Mouse (Mus musculus): ENCODE data around the gene Erbin. TPM values are rescaled to one million over a fixed set of nuclear protein-coding genes. Genes with fewer than 3 reads are reported as not detected.
A peak's percentile ranks its signal among the peaks of the same experiment; 100 is the strongest.

The Erbin gene
- polyA plus RNA-seq, 1 experiment from 2014 or later, result 17.2 TPM

DNA sequence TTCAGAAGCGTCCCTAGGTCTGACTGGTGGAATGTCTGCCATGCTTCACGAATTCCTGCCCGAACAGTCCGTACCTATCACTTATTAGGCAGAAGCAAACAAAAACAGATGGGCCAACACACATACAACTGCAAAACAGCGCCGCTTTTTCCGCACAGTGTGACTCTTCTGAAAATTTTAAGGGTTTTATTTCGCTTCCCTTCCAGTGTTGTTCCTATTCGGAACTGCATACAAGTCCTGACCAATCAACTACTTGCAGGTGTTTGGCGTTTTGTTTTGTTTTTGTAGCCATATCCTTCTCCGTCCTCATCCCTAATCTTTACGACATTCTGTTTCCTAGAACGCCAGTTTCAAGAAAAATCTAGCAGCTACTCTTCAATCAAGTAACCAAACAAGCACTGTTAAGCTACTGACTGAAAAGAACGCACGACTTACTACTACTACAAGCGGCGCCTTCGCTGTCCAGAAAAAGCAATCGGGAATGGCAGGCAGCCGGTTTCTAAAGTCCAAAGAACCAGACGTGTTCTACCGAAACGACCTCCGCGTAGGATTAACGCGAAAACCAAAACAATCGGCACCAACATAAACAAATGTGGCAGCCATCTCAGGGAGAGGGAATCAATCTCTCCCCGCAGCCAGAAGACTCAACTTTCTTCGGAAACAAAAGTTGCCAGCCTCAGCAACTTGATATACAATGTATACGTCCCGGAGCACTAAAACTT is 919 bp downstream of the Erbin start:
- H3K4me1 ChIP-seq (replicated peaks; ENCODE audit: control insufficient read depth, insufficient read depth, low read length), result peaks cover 13% of the 10 kb centered on the region
- no peaks in the 10 kb centered on the region for H3K36me3 ChIP-seq (ENCODE audit: control insufficient read depth, insufficient read depth, low read length)
- under 1% methylated on average over 32 of the region's 32 CpGs for WGBS
- peak overlapping the region; percentile 72 for H3K4me2 ChIP-seq (ENCODE audit: low read depth, low read length)
- H3K9me3 ChIP-seq (ENCODE audit: control insufficient read depth, low read length), result no peaks in the 10 kb centered on the region
- H3K9ac ChIP-seq (ENCODE audit: low read length), result peak overlapping the region; percentile 100
- H3K4me3 ChIP-seq (ENCODE audit: low read length), result peak overlapping the region; percentile 94
- no peak for ATAC-seq (ENCODE audit: low read depth)
- no peaks in the 10 kb centered on the region for H3K27me3 ChIP-seq (ENCODE audit: control insufficient read depth, insufficient read depth, low read depth, low read length)
- H3K27ac ChIP-seq (ENCODE audit: low read length), result peak overlapping the region; percentile 100

DNA sequence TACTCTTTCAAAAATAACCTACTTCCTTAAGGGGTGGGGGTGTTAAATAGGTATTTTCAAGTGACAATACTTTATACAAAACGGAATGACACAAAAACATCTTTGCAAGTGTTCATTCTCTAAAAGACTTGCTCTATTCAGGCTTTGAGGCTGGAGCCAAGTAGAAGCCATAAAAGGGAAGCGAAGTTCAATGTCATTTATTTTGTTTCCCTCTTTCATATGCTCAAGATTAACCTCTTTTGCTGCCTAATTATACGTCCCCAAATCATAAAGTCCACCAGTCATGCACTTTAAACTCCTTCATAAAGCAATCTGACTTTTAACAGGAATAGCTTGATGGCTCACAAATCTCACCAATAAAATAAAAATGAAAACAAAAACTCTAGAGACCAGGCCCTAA is 1.9 kb downstream of the Erbin start:
- H3K36me3 ChIP-seq (ENCODE audit: control insufficient read depth, insufficient read depth, low read length), result no peaks in the 10 kb centered on the region
- WGBS, result 7% methylated on average over 3 of the region's 3 CpGs
- H3K9ac ChIP-seq (ENCODE audit: low read length), result no peak overlapping the region
- H3K4me1 ChIP-seq (replicated peaks; ENCODE audit: control insufficient read depth, insufficient read depth, low read length), result peaks cover 13% of the 10 kb centered on the region
- ATAC-seq (ENCODE audit: low read depth), result no peak
- H3K9me3 ChIP-seq (ENCODE audit: control insufficient read depth, low read length), result no peaks in the 10 kb centered on the region
- H3K4me3 ChIP-seq (ENCODE audit: low read length), result peak overlapping the region; percentile 94
- no peak overlapping the region for H3K27ac ChIP-seq (ENCODE audit: low read length)
- no peaks in the 10 kb centered on the region for H3K27me3 ChIP-seq (ENCODE audit: control insufficient read depth, insufficient read depth, low read depth, low read length)
- H3K4me2 ChIP-seq (ENCODE audit: low read depth, low read length), result peak overlapping the region; percentile 72

DNA sequence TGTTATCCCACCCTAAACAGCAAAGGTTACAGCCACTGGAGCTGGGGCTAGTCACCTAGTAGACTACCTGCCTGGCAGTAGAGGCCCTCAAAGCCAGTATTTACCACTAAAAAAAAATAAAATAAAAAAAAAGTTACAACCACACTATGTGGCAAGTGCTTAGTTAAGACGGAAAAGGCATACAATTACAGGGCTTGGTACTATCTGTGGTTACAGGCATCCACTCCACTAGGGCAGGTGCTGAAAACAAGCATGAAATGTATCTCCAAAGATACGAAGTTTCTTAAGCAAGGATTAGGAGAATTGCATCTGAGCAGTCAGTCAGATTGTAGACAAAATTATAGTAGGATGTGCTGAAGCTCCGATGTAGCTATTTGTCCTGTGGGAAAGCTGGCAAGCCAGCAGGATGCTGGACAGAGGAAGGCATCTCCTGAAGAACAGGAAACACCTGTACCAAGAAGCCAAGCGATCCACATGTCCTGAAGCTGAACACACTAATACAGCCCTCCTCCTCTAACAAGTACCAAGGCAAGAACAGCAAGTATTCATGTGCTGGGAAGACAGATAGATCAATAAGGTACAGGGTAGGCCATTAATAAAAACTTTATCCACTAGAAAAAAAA is 6.1 kb downstream of the Erbin start:
- no peak for ATAC-seq (ENCODE audit: low read depth)

DNA sequence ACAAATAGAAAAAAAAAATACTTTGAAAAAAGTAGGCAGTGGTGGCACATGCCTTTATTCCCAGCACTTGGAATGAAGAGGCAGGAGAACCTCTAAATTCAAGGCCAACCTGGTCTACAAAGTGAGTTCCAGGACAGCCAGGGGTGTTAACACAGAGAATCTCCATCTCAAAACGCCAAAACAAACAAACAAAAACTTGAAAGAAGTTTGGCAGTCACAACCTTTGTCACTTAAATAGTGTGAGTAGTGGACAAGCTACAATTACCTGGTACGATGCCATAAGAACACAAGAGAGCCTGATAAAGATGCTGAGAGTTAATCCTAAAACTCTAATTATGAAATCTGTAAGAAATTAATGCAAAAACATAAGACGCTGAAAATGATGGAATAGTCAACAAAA is 8.0 kb downstream of the Erbin start:
- 71% methylated on average over 3 of the region's 3 CpGs for WGBS
- Histone ChIP-seq H3K4me1 (replicated peaks; ENCODE audit: control insufficient read depth, insufficient read depth, low read length) (peaks cover 5% of the 10 kb centered on the region), H3K27me3 (ENCODE audit: control insufficient read depth, insufficient read depth, low read depth, low read length) (no peaks in the 10 kb centered on the region), H3K9me3 (ENCODE audit: control insufficient read depth, low read length) (no peaks in the 10 kb centered on the region), H3K27ac (ENCODE audit: low read length) (no peak overlapping the region), H3K36me3 (ENCODE audit: control insufficient read depth, insufficient read depth, low read length) (no peaks in the 10 kb centered on the region), H3K9ac (ENCODE audit: low read length) (no peak overlapping the region), H3K4me3 (ENCODE audit: low read length) (no peak overlapping the region), H3K4me2 (ENCODE audit: low read depth, low read length) (no peak overlapping the region)
- no peak for ATAC-seq (ENCODE audit: low read depth)

More for the DNA sequence above, 6.1 kb downstream of the Erbin start:
- H3K4me2 ChIP-seq (ENCODE audit: low read depth, low read length), result no peak overlapping the region
- no peaks in the 10 kb centered on the region for H3K36me3 ChIP-seq (ENCODE audit: control insufficient read depth, insufficient read depth, low read length)
- H3K9me3 ChIP-seq (ENCODE audit: control insufficient read depth, low read length), result no peaks in the 10 kb centered on the region
- no peaks in the 10 kb centered on the region for H3K27me3 ChIP-seq (ENCODE audit: control insufficient read depth, insufficient read depth, low read depth, low read length)
- no peak overlapping the region for H3K4me3 ChIP-seq (ENCODE audit: low read length)
- peaks cover 5% of the 10 kb centered on the region for H3K4me1 ChIP-seq (replicated peaks; ENCODE audit: control insufficient read depth, insufficient read depth, low read length)
- H3K27ac ChIP-seq (ENCODE audit: low read length), result no peak overlapping the region
- 71% methylated on average over 4 of the region's 4 CpGs for WGBS
- no peak overlapping the region for H3K9ac ChIP-seq (ENCODE audit: low read length)

DNA sequence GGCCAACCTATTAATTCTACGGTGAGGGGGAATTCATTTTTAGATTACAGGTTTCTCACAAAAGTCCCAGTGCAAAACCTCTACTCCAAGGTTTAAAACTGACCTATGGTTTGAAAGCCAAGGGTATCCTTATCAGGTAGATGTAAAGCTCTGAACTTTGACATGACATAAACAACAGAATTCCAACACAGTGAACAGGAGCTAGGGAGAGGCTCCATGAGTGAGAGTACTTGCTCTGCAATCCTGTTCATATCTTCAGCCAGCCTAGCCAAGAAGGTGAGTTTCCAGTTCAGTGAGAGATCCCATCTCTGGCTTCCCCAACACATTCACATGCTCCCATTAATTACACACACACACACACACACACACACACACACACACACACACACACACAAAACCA is 9.7 kb downstream of the Erbin start:
- 92% methylated on average over 1 of the region's 1 CpGs for WGBS
- no peaks in the 10 kb centered on the region for H3K27me3 ChIP-seq (ENCODE audit: control insufficient read depth, insufficient read depth, low read depth, low read length)
- H3K4me1 ChIP-seq (replicated peaks; ENCODE audit: control insufficient read depth, insufficient read depth, low read length), result no peaks in the 10 kb centered on the region; the same call in none of the 2 replicates
- H3K4me3 ChIP-seq (ENCODE audit: low read length), result no peak overlapping the region
- no peak overlapping the region for H3K27ac ChIP-seq (ENCODE audit: low read length)
- no peak overlapping the region for H3K9ac ChIP-seq (ENCODE audit: low read length)
- no peak for ATAC-seq (ENCODE audit: low read depth)
- no peaks in the 10 kb centered on the region for H3K9me3 ChIP-seq (ENCODE audit: control insufficient read depth, low read length)
- H3K4me2 ChIP-seq (ENCODE audit: low read depth, low read length), result no peak overlapping the region
- no peaks in the 10 kb centered on the region for H3K36me3 ChIP-seq (ENCODE audit: control insufficient read depth, insufficient read depth, low read length)

DNA sequence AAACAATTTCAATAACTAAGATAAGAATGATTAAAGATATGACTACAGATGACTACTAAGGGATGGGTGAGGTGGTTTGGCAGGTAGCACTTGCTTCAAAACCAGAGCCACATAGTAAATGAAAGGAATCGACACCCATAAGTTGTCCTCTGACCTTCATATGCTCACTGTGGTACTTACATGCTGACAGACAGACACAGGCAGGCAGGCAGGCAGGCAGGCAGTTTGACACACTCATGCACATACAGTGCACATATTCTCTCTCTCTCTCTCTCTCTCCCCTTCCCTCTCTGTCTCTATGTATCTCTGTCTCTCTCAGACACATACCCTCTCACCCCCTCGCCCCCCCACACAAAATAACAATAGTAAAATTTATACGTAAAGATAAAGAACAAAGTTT is 10.4 kb downstream of the Erbin start:
- Histone ChIP-seq H3K27me3 (ENCODE audit: control insufficient read depth, insufficient read depth, low read depth, low read length) (no peaks in the 10 kb centered on the region), H3K4me1 (replicated peaks; ENCODE audit: control insufficient read depth, insufficient read depth, low read length) (no peaks in the 10 kb centered on the region; the same call in none of the 2 replicates), H3K36me3 (ENCODE audit: control insufficient read depth, insufficient read depth, low read length) (no peaks in the 10 kb centered on the region), H3K9ac (ENCODE audit: low read length) (no peak overlapping the region), H3K4me2 (ENCODE audit: low read depth, low read length) (no peak overlapping the region), H3K4me3 (ENCODE audit: low read length) (no peak overlapping the region), H3K27ac (ENCODE audit: low read length) (no peak overlapping the region), H3K9me3 (ENCODE audit: control insufficient read depth, low read length) (no peaks in the 10 kb centered on the region)
- WGBS, result 54% methylated on average over 3 of the region's 3 CpGs
- ATAC-seq (ENCODE audit: low read depth), result no peak

DNA sequence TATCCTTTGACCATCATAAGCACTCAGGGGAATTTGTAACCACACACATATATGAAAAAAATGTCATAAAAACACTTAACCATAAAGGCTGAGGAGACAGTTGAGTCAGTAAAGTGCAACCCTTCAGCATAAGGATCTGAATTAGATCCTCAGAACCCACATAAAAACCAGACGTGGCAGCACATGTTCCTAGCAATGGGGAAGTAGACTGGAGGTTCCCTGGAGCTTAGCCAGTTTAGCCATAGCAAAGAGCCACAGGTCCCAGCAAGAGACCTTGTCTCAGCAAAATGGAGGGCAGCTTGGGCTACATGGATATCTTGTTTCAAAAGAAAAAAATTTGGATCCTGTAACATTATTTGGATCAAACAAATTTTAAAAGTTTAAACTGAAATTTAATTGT is 20.3 kb downstream of the Erbin start:
- no peak overlapping the region for H3K4me2 ChIP-seq (ENCODE audit: low read depth, low read length)
- H3K27ac ChIP-seq (ENCODE audit: low read length), result no peak overlapping the region
- ATAC-seq (ENCODE audit: low read depth), result no peak
- no peaks in the 10 kb centered on the region; the same call in 1 of the 2 replicates for H3K36me3 ChIP-seq (ENCODE audit: control insufficient read depth, insufficient read depth, low read length)
- whole genome bisulfite sequencing, result 70% methylated on average over 1 of the region's 1 CpGs
- H3K4me3 ChIP-seq (ENCODE audit: low read length), result no peak overlapping the region
- no peak overlapping the region for H3K9ac ChIP-seq (ENCODE audit: low read length)
- H3K4me1 ChIP-seq (replicated peaks; ENCODE audit: control insufficient read depth, insufficient read depth, low read length), result no peaks in the 10 kb centered on the region
- peaks cover 3% of the 10 kb centered on the region; the same call in 1 of the 2 replicates for H3K9me3 ChIP-seq (ENCODE audit: control insufficient read depth, low read length)
- H3K27me3 ChIP-seq (ENCODE audit: control insufficient read depth, insufficient read depth, low read depth, low read length), result no peaks in the 10 kb centered on the region

DNA sequence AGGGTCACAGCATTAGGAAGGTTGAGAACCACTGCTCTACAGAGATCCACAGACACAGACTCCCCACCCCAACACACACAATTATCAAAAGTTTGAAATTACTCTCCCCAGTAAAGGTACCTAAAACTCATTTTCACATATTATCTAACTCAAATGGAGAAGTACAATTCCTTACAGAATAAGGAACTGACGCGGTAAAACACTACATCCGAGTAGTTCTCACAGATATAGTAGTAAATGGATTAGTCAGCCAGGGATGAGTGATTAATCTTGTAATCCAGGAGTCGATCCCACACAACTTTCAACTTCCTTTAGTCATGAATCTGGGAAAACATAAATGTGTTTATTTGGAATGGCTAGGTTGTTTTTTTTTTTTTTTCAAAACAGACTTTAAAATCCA is 22.7 kb downstream of the Erbin start:
- Histone ChIP-seq H3K36me3 (ENCODE audit: control insufficient read depth, insufficient read depth, low read length) (no peaks in the 10 kb centered on the region; the same call in 1 of the 2 replicates), H3K9me3 (ENCODE audit: control insufficient read depth, low read length) (peaks cover 3% of the 10 kb centered on the region; the same call in 1 of the 2 replicates), H3K27me3 (ENCODE audit: control insufficient read depth, insufficient read depth, low read depth, low read length) (no peaks in the 10 kb centered on the region), H3K4me3 (ENCODE audit: low read length) (no peak overlapping the region), H3K4me1 (replicated peaks; ENCODE audit: control insufficient read depth, insufficient read depth, low read length) (no peaks in the 10 kb centered on the region), H3K9ac (ENCODE audit: low read length) (no peak overlapping the region), H3K27ac (ENCODE audit: low read length) (no peak overlapping the region), H3K4me2 (ENCODE audit: low read depth, low read length) (no peak overlapping the region)
- 95% methylated on average over 4 of the region's 4 CpGs for WGBS
- ATAC-seq (ENCODE audit: low read depth), result no peak

DNA sequence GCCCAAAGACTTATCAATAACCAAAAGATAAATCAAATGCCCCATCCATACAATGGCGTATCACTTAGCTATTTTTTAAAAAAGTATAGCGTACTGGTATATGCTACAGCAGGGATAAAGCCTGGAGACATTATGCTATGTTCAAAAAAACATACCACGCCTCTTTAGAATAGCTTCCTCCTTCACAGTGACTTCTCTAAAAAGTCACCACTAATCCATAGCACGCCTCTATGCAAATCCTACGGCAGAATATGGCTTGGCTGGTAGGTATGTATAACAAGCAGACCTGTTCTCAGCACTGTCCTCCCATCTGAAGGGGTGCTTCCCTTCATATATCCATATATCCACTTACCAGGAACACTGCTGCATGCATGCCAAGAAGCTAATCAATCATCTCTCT is 27.2 kb downstream of the Erbin start:
- Histone ChIP-seq H3K9me3 (ENCODE audit: control insufficient read depth, low read length) (peaks cover 3% of the 10 kb centered on the region; the same call in 1 of the 2 replicates), H3K4me1 (replicated peaks; ENCODE audit: control insufficient read depth, insufficient read depth, low read length) (peaks cover 6% of the 10 kb centered on the region), H3K27me3 (ENCODE audit: control insufficient read depth, insufficient read depth, low read depth, low read length) (no peaks in the 10 kb centered on the region), H3K9ac (ENCODE audit: low read length) (no peak overlapping the region), H3K27ac (ENCODE audit: low read length) (no peak overlapping the region), H3K4me2 (ENCODE audit: low read depth, low read length) (no peak overlapping the region), H3K4me3 (ENCODE audit: low read length) (no peak overlapping the region), H3K36me3 (ENCODE audit: control insufficient read depth, insufficient read depth, low read length) (no peaks in the 10 kb centered on the region)
- 88% methylated on average over 5 of the region's 5 CpGs for WGBS
- no peak for ATAC-seq (ENCODE audit: low read depth)
